Mouse (Mus musculus): ENCODE results near the gene Pate4.
"Not testable (repeated sequence)": the region's sequence is repeated elsewhere in the genome, so short reads cannot be mapped to it uniquely, and the experiment has no call there.

- not testable (repeated sequence) for TF ChIP-seq CTCF (IDR thresholded peaks at IDR 0.05; ENCODE audit: extremely low read depth, insufficient read depth, insufficient read length, insufficient replicate concordance); POLR2A (IDR thresholded peaks at IDR 0.05; ENCODE audit: low read depth, low read length)
Measured at GRCm38 (mm10) chr9:35616784-35617183, 5.0 kb upstream of the Pate4 start.

Measured in spleen, adult 2 months (tissue).